Mouse (Mus musculus) activated CD4-positive, CD25-positive, alpha-beta regulatory T cell, adult 4 months (primary cell): ENCODE data around the gene Ushbp1. TPM values are rescaled to one million over a fixed set of nuclear protein-coding genes. Genes with fewer than 3 reads are reported as not detected.

Experiments
- ATAC-seq: one replicate; pipeline ENCODE4 v1.8.0; 2017
- polyA plus RNA-seq, 2 experiments: library from polyadenylated mRNA; unstranded; fragments of 100-300 nt; shearing (Covaris generic); gene quantifications; one replicate each; pipeline ENCODE4 v1.2.1; 2017

Gene Ushbp1
- polyA plus RNA-seq, 2 experiments from 2014 or later: 0.28 TPM; not detected in 1

DNA sequence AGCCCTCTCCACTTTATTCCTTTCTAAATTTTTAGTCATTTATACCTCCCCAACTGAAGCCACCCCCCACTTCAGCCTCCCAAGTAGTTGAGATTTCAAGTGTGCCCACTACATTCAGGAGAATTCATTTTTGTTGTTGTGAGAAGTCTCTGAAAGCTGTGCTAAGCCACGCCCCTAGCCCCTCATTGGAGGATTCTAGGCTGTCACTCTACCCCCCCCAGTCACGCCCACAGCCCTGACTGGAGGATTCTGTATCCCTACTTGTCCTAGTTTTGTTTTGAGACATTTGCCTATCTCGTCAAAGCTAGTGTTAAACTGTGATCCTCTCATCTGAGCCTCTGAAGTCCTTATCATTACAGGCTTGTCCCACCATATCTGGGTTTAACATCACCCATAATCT is 2.7 kb downstream of the Ushbp1 start:
- no peak for ATAC-seq

DNA sequence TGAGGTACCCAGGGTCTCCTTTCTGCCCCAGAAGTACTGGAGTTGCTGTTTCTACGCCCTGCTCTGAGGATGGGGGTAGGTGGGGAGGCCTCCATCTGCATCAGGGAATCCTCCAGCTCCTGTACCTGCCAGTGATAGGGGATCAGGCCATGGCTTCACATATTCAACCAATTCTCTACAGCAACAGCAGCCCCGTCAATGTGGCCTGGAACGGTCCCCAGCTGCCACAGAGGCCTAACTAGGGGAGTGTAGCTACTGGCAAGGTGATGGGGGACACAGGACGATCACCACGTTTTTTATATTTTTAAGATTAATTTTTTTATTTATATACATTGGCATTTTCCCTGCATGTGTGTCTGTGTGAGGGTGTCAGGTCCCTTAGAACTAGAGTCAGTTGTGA is 3.2 kb downstream of the Ushbp1 start:
- no peak for ATAC-seq

DNA sequence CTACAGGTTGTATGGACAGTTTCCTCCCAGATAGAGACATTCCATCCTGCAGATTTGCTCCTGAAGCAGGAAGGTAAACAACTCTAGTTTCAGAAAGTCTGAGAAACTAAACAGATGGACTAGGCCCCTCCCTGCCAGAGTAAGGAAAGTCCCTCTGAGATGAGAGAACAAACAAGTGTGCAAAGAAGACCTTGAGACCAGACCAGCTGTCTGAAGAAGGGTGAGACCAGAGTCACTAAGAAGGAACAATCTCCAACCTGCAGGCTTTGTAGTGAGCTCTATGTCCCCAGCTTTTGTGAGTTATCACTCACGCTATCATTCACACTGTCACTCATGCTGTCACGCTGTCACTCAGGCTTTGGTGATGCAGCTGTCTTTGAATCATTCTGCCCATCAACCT is 3.9 kb downstream of the Ushbp1 start:
- no peak for ATAC-seq

DNA sequence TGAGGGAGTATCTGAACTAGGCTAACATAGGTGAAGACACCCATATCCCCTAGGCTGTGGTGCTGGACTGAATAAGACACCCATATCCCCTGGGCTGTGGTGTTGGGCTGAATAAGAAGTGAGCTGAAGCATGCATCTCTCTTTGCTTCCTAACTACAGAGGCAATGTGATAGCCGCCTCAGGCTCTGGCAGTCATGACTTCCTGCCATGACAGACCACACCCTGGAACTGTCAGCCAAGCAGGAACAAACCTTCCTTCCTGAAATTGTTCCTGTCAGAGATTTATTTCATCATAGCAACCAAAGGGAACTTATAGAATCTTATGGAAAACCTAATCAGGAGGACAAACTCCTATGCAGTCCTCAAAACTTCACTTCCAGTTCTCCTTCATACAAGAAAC is 7.3 kb downstream of the Ushbp1 start:
- no peak for ATAC-seq

DNA sequence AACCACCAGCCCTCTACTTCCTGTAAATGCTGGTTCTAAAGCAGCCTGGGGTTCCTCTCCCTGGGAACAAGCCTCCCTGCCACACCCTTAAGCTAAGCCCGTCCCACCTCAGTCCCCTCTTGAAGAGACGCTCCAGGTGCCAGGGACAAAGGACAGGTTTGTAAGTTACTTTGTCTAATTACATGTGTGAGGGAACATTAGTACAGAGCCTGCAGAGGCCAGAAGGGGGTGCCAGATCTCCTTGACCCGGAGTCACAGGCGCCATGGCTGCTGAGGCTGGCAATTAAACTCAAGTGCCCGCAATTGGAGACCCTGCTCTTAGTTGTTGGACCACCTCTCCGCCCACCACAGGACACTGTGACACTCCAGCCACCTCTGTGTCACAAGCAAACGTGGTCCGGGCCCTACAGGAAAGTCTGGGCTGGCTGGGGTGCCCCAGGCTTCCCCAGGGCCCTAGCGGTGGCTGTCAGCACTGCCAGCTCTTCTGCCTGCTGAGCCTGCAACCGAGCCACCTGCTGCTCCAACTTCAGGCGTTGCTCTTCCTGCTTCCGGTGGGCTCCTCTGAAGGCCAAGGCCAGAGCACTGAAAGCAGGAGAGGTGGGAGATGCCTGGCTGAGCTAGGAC is 10.3 kb downstream of the Ushbp1 start:
- ATAC-seq: no peak

DNA sequence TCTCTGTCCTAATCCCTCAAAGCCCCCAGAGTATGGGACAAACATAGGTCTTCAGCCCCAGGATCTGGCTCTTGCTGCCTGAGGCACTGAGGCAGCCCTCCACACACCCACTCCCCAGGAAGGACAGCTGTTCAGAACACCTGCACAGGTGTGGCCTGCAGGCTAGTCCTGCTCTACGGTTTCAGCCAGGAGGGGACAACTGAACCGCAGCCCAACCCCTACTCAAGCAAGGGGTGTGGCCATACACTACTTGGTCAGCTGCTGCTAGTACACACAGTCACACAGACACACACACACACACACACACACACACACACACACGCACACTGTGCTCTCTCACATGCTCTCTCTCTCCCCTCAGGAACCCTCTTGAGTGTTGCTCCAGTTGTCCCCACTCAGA is 11.7 kb downstream of the Ushbp1 start:
- ATAC-seq: no peak

DNA sequence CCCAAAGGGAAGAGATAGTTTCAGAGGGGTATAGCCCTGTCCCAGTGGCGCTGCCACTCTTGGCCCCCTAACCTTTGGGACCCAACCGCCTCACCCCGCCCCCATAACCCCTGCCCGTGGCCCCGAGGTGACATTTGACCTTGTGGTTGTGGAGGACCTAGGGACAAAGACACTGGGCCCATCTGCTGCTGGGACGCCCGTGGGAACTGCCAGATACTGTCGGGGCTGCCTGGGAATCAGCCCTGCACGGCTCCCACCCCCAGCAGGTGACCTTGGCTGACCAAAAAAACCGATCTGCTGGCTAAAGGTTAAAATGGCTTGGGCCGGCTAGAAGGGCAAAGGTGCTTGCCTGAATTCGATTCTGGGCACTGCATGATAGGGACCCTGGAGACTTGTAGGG is 12.2 kb downstream of the Ushbp1 start:
- ATAC-seq: no peak

DNA sequence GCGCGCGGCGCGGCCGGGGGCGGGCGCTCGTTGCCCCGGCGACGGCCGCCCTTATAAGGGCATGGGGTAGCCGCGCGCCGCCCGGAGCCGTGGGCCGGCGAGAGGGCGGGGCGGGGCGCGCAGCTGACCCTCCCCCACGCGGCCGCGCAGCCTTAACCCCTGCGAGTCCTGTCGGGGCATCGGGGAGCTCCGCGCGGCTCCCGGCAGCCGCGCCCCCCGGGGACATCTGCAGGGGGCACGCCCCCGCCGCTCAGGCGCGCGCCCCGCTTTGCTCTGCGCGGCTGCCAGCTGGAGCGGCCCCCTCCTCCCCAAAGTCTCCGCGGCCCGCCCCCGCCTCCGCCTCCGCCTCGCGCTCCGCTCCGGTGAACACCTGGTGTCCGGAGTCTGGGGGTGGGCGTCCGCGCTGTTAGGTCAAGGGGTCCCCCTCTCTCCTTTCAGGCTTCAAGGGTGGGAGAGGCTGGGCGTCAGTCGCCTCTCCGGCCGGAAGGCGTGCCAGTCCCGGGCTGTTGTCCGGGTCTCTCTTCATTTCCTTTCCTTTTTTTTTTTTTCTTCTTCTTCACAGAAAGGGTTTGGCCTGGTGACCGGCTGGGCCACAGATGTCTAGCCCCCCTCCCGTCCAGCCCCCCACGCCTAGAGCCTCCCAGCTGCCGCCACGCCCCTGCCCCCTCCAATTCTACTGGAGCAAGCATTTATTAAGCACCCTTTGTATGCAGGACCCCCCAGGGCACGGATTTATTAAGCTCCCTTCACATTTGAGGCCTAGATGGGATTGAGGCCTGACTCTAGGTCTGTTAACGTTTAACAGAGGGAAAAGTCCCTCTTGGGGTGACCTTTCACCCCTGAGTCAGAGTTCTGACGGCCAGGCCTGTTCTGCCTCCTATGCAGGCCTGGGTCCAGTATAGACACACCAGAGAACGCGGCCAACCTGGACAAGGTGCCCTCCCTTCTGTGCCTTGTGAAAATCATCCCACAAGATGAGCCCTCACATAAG is 13.3 kb downstream of the Ushbp1 start:
- peak; percentile 62 for ATAC-seq

DNA sequence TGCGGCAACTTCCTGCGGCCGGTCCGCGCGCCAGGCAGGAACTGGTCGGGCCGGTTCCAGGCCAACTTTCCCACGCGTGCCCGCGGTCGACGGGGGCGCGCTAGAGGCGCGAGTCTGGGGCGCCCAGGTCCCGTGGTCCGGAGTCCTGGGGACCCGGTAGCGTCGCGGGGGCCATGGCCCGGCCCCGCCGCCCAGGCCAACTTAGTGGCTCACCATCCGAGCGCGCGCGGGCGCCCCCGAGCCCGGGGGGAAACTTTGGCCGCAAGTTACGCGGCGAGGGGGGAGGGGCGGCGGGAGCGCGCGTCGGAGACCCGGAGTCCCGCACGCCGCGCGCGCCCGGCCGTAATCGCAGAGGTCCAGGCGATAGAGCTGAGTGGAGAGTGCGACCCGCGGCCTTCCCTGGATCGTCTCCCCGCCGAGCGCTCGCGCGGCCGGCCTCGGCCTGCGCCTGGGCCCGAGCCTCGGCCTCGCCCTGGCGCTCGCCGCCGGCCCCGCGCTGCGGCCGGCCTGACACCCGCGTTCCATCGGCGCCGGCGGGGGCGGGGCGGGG is 14.1 kb downstream of the Ushbp1 start, which contains the start of gene Nr2f6:
TSS of gene Nr2f6 (minus strand) at position 540 of the 550 bp plus-strand sequence.
- no peak for ATAC-seq

DNA sequence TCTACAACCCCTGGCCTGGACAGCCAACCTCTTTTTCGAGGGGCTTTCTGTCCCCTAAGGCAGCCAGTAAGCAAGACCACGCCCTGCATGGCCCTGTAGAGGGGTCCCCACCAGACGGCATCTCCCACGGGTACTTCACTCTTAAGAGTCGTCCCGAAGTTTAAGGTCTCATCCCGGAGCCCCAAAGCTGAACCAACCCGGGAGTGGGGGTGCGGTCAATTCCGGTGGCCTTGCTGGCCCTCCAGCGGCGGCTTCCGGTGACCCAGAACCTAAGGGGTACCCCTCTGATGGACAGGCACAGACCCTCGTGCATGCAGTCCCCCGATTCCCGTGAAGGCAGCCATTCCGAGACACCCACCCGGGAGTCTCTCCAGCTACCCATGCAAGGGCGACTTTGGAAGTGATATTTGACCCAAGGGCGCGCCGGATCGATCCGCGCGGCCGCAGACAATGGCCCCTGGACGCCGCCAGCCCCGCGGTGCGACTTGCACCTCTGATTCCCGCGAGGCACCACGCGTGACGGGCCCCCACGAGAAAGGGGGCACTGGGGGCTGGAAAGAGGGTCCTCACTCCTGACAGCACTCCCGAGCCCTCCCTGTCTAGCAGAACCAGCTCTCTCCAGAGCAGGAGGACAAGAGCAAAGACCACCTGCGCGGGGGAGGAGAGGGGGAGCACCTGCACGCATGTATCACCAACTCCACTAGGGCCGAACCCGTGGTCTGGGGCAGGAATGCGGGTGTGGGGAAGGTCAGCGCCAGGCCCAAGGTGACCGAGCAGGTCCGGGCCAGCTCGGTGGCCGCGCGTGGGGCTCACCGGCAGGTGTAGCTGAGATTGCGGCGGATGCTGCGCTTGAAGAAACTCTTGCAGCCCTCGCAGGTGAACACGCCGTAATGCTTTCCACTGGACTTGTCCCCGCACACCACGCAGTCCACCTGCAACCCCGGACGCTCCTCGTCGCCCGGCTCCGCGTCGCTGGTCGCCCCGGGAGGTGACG is 15.1 kb downstream of the Ushbp1 start:
- no peak for ATAC-seq

DNA sequence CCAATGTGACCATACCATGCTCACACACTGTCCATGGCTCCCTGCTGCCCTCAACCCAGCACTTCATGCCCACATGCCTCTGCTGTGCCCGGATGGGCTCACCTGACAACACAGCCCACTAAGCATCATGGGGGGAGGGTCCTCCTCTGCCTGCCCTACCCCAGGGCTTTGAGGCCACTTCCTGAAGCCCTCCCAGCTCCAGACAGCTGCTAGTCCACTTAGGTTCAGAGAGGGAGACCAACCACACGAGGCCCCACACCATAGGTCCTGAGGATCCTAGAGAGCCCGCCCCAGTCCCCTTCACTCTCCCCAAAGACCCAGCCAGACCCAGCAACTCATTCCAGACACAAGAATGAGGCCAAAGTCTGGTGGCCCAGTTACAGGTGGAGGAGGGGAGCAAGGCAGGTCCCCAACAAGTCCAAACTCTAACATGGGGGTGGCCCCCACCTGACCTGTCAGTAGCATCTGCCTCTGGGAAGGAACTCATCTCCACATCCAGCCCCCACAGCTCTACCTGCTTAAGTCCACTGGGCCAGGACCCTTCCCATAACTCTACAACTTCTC is 16.0 kb downstream of the Ushbp1 start:
- no peak for ATAC-seq

DNA sequence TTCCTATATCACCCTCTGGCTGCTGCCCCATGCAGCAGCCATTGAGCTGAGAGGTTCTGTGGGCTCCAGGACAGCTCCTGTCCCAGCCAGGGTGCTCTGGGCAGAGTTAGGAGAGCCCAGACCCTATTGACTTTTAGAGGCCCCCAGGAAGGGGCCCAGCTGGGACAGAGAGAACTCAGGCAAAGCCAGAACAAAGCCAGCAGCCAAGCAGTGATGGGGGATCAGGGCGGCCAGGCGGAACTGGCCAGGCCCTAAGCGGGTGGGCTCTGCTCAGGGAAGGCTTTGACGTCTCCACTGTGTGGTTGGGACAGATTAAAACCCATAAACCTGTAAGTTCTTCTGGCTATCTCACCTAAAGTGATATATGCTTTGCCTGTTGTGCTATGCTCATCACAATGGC is 16.6 kb downstream of the Ushbp1 start:
- no peak for ATAC-seq

DNA sequence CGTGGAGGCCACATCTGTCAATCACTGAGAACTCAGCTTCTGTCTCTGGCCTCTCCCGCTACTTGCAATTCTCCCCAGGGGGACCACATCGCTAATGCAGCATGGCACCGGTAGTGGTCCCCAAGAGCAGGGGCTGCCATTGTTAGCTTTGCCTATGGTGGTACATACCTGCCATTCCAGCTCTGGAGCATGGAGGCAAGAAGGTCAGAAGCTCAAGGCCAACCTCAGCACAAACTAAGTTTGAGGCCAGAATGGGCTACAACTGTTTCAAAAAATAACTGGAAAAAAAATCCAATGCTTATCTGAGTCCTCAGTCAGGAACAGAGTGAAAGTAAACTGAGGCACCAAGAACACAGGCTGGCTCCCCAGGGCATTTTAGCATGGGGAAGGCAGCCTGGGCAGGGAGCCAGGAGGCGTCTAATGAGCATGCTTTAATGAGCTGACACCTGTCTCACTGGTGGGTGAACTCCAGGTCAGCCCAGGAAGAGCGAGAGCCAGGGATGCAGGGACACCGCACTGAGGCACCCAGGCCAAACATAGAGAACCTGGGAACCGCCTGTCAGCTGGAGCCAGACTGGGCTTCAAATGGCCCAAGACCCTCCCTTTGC is 19.1 kb downstream of the Ushbp1 start:
- ATAC-seq: no peak

DNA sequence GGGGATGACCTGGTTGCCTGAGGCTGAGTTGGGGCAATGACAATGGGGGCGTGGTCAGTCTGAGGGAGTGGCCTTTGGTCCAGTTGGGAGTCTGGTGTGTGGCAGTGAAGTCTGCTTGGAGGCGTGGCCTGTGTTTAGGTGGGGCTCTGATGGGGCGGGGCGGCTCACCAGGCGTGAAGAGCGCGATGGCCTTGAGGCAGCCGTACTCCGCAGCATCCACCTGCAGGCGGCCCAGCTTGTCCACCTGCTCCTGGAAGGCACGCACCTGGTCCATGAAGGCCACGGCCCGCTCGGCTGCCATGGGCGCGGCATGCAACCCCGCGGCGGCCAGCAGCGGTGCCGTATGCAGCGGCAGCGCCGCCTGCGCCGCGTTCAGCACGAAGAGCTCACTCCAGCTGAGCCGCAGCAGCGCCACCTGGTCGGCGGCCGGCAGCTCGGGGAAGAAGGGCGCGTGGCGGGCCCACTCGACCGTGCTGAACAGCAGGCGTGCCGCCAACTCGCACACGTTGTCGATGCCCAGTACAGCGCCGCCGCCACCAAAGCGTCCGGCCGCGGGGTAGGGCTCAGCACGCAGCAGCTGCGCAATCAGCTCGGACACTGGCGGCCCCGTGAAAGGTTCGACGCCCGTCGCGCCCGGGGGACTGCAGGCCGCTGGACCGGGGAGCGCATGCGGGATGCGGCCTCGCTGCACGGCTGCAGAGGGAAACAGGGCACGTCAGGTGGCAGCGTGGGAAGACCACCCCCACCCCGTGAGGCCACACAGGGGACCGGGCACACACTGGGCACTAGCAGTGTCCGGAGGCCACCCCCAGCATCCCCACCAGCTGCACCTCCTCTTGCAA is 19.8 kb downstream of the Ushbp1 start:
- ATAC-seq: no peak

DNA sequence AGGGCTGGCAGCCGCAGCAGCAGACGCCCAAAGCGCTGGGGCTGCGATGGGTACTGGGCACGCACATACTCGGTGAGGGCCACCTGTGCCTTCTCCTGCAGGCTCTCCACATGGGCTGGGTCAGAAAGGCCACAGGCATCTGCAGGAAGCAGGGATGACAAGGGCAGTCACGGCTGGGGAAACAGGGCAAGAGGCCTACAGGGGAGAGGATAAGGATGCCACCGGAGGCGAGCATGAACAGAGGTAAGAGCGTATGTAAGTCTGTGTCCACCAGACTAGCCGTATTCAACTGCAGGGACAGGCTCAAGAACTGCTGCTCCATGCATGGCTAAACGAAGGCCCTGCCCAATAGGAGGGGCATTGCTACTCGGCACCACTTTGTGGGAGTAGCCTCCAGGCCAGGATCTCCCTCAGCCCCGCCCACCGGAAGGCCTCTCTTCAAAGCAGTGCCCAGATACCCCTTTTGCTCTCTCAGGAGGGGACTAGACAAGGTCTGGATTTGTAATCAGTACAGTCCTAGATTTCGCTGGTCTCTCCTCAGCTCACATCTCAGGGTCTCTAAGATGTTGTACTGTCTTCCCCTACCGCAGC is 20.9 kb downstream of the Ushbp1 start:
- ATAC-seq: no peak

DNA sequence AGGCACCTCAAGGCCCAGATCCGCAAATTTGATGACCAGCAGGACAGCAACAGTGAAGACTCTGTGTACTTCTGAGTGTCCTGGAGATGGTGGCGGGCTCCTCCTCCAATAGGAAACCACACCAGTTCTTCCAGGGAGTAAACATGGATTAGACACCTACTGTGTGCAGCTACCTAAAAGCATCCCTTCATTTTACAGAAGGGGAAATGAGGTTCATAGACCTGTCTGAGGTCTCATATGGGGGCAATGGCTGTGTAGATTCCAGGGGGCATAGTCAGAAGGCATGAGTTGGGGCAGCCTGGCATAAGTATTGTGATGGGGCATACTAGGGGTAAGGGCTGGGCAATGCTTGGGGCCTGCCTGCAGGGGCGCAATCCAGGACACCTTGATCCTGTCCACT is 22.6 kb downstream of the Ushbp1 start:
- no peak for ATAC-seq

DNA sequence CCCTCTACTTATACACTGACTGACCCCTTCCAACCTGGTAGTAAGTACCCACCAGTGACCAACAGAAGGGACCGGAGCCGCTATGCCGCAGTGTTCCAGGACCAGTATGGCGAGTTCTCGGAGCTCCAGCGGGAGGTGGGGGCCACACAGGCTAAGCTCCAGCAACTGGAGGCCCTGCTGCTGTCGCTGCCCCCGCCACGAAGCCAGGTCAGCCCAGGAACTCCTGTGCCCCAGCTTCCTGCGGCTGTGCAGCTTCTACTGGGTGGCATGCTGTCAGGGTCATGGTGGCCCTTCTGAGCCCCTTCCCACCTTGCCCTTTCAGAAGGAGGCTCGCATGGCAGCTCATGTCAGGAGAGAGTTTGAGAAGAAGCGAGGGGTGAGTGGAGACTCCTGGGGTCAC is 23.2 kb downstream of the Ushbp1 start:
- ATAC-seq: no peak

DNA sequence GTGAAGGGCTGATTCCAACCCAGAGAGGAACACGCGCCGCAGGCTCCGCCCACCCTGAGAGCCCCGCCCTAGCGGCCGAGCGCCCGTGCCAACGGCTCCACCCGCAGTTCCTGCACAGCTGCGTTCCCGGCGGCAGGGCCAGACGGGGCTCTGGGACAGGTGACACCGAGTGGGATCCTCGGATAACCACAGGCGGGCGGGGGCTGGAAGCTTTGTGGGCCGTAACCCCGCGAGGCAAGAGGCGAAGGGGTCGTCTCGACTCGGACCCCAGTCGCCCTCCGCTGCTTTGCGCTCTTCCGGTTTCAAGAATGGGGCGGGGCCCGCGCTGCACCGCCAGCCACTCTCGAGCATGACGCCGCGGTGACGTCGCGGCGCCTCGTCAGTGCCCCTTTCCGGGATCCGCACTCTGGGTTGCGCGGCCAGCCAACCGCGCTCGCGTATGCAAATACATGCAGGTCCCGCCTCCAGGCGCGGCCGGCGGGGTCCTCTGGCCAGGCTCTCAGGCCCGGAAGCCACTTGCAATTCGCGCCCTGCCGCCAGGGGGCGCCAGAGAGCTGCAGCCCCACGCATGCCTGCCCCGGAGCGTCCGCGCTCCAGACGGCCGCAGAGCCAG is 24.3 kb downstream of the Ushbp1 start, which contains the start of gene Ocel1:
TSS of gene Ocel1 (plus strand) at position 63 of the 613 bp plus-strand sequence.
- peak; percentile 81 for ATAC-seq

DNA sequence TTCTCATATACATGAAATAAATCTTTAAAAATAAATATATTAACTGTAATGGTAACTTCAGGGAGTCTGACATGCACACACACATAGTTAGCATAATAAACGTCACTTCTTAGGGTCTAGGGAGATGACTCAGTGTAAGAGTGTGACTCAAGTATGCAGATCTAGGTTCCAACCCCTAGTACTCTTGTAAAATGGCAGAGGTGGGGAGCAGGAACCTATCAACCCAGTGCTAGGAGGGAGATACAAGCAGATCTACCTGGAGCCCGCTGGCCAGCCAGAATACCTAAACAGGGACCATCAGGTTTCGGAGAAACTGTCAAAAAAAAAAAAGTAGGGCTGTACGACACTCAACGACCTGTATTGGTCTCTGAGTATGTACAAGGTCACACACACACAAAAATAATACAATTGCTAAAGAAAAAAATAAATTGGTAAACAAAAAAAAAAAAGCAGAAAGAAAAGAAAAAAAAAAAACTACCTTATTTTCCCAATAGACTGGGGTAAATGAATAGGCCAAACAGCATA is 24.8 kb downstream of the Ushbp1 start:
- no peak for ATAC-seq
